Mouse (Mus musculus) kidney, embryonic 16.5 days (tissue): ENCODE measurements around the gene Trio. TPM values are rescaled to one million over a fixed set of nuclear protein-coding genes. Genes with fewer than 3 reads are reported as not detected.
"Not testable (repeated sequence)": the region's sequence is repeated elsewhere in the genome, so short reads cannot be mapped to it uniquely, and the experiment has no call there.

ENCODE experiments used
- ATAC-seq: fragments of 200-750 bp; cut with Nextera tagmentation; 2 replicates; pipeline ENCODE4 v1.8.0; 2017; ENCODE audit warnings: moderate TSS enrichment; ENCODE audit not compliant: low FRiP score, low TSS enrichment
- H3K27ac ChIP-seq: fragments of 300-500 bp; sonication (generic); 2 replicates; pipeline ENCODE4 v1.5.1; 2014; ENCODE audit warnings: low read length
- H3K27me3 ChIP-seq: fragments of 300-500 bp; sonication (generic); 2 replicates; pipeline ENCODE4 v1.6.1; 2014; ENCODE audit warnings: low read length, control low read depth, mixed read lengths; ENCODE audit not compliant: insufficient read depth
- H3K36me3 ChIP-seq: fragments of 300-500 bp; sonication (generic); 2 replicates; pipeline ENCODE4 v1.6.1; 2014; ENCODE audit warnings: low read length, control low read depth, mixed read lengths; ENCODE audit not compliant: insufficient read depth
- H3K4me1 ChIP-seq: fragments of 300-500 bp; sonication (generic); 2 replicates; pipeline ENCODE4 v1.6.1; 2014; ENCODE audit warnings: low read length, control low read depth, mixed read lengths; ENCODE audit not compliant: insufficient read depth
- H3K4me2 ChIP-seq: fragments of 300-500 bp; sonication (generic); replicated peaks from 2 replicates; pipeline ENCODE4 v1.6.1; 2014; ENCODE audit warnings: low read depth, low read length
- H3K4me3 ChIP-seq: fragments of 300-500 bp; sonication (generic); 2 replicates; pipeline ENCODE4 v1.5.1; 2014; ENCODE audit warnings: mild to moderate bottlenecking, low read length
- H3K9ac ChIP-seq: fragments of 300-500 bp; sonication (generic); replicated peaks from 2 replicates; pipeline ENCODE4 v1.6.1; 2014; ENCODE audit warnings: low read length
- H3K9me3 ChIP-seq: fragments of 300-500 bp; sonication (generic); 2 replicates; pipeline ENCODE4 v1.6.1; 2016; ENCODE audit warnings: low read length, control low read depth
- WGBS: fragments of 180-500 bp; shearing (Covaris S2); extraction: QIAGEN DNeasy Blood & Tissue Kit; methylation state at CpG from one replicate; pipeline ENCODE4 v1.1.7; 2014; 5-methylcytosine and 5-hydroxymethylcytosine counted together
- polyA plus RNA-seq: library from polyadenylated mRNA; unstranded; fragments of >200 nt; fragmentation: Nextera tagmentation; extraction: Ambion mirVana; gene quantifications from 2 replicates; pipeline ENCODE4 v1.2.1, GENCODE M21; 2015

Gene Trio
- polyA plus RNA-seq, 1 experiment from 2014 or later: 24.3 TPM

GRCm38 (mm10) chr15:27857242-27857641 is 168.4 kb downstream of the Trio start:
- no peak overlapping the region for H3K4me3 ChIP-seq
- H3K4me1 ChIP-seq: no peaks in the 10 kb centered on the region
- no peak for ATAC-seq
- no peaks in the 10 kb centered on the region for H3K27me3 ChIP-seq
- no peak overlapping the region for H3K9ac ChIP-seq
- 86% methylated on average over 7 of the region's 7 CpGs for WGBS
- no peak overlapping the region for H3K27ac ChIP-seq
- peaks cover 32% of the 10 kb centered on the region for H3K36me3 ChIP-seq
- H3K9me3 ChIP-seq: no peaks in the 10 kb centered on the region
- H3K4me2 ChIP-seq: no peak overlapping the region

GRCm38 (mm10) chr15:27856050-27856787 is 169.4 kb downstream of the Trio start:
- peak overlapping the region; percentile 58; the same call in 1 of the 2 replicates for H3K27ac ChIP-seq
- no peaks in the 10 kb centered on the region for H3K4me1 ChIP-seq
- peak overlapping the region; percentile 2; the same call in 1 of the 2 replicates for H3K4me3 ChIP-seq
- ATAC-seq: 0 out of 2 replicates have a peak, but pooled peaks have one; percentile 23
- 66% methylated on average over 29 of the region's 29 CpGs for WGBS
- peaks cover 39% of the 10 kb centered on the region for H3K36me3 ChIP-seq
- no peaks in the 10 kb centered on the region for H3K9me3 ChIP-seq
- peak overlapping the region; percentile 35; the same call in 1 of the 2 replicates for H3K9ac ChIP-seq
- no peaks in the 10 kb centered on the region for H3K27me3 ChIP-seq
- H3K4me2 ChIP-seq: peak overlapping the region; percentile 23; the same call in 1 of the 2 replicates

GRCm38 (mm10) chr15:27851312-27851711 is 174.3 kb downstream of the Trio start:
- H3K27ac ChIP-seq: no peak overlapping the region
- no peak for ATAC-seq
- no peaks in the 10 kb centered on the region for H3K9me3 ChIP-seq
- H3K4me3 ChIP-seq: no peak overlapping the region
- H3K4me2 ChIP-seq: no peak overlapping the region
- H3K27me3 ChIP-seq: no peaks in the 10 kb centered on the region
- H3K9ac ChIP-seq: no peak overlapping the region
- peaks cover 77% of the 10 kb centered on the region for H3K36me3 ChIP-seq
- H3K4me1 ChIP-seq: no peaks in the 10 kb centered on the region
- 83% methylated on average over 6 of the region's 6 CpGs for WGBS

GRCm38 (mm10) chr15:27850904-27851303 is 174.7 kb downstream of the Trio start:
- Histone ChIP-seq H3K9me3 (no peaks in the 10 kb centered on the region), H3K4me3 (no peak overlapping the region), H3K9ac (no peak overlapping the region), H3K4me1 (no peaks in the 10 kb centered on the region), H3K4me2 (no peak overlapping the region), H3K27me3 (no peaks in the 10 kb centered on the region), H3K36me3 (peaks cover 77% of the 10 kb centered on the region), H3K27ac (no peak overlapping the region)
- ATAC-seq: no peak
- WGBS: 90% methylated on average over 14 of the region's 14 CpGs

GRCm38 (mm10) chr15:27849910-27850309 is 175.7 kb downstream of the Trio start:
- Histone ChIP-seq H3K27me3 (no peaks in the 10 kb centered on the region), H3K4me3 (no peak overlapping the region), H3K4me1 (no peaks in the 10 kb centered on the region), H3K27ac (no peak overlapping the region), H3K36me3 (peaks cover 81% of the 10 kb centered on the region), H3K9me3 (no peaks in the 10 kb centered on the region), H3K4me2 (no peak overlapping the region), H3K9ac (no peak overlapping the region)
- ATAC-seq: no peak
- 87% methylated on average over 4 of the region's 4 CpGs for WGBS

- 95% methylated on average over 15 of the region's 15 CpGs for WGBS
- H3K27me3 ChIP-seq: no peaks in the 10 kb centered on the region
- H3K9me3 ChIP-seq: no peaks in the 10 kb centered on the region
- no peak overlapping the region for H3K4me3 ChIP-seq
- peaks cover 56% of the 10 kb centered on the region for H3K36me3 ChIP-seq
- H3K27ac ChIP-seq: no peak overlapping the region
- no peak for ATAC-seq
- H3K4me2 ChIP-seq: no peak overlapping the region
- H3K4me1 ChIP-seq: no peaks in the 10 kb centered on the region
- no peak overlapping the region for H3K9ac ChIP-seq
These were observed 184.0 kb downstream of the Trio start for GRCm38 (mm10) chr15:27841696-27842095.

GRCm38 (mm10) chr15:27840579-27840978 is 185.1 kb downstream of the Trio start:
- H3K4me3 ChIP-seq: no peak overlapping the region
- no peak for ATAC-seq
- no peaks in the 10 kb centered on the region for H3K4me1 ChIP-seq
- H3K27ac ChIP-seq: no peak overlapping the region
- 77% methylated on average over 8 of the region's 8 CpGs for WGBS
- no peak overlapping the region for H3K4me2 ChIP-seq
- peaks cover 51% of the 10 kb centered on the region for H3K36me3 ChIP-seq
- no peaks in the 10 kb centered on the region for H3K9me3 ChIP-seq
- H3K9ac ChIP-seq: no peak overlapping the region
- H3K27me3 ChIP-seq: no peaks in the 10 kb centered on the region

- Histone ChIP-seq H3K27ac (no peak overlapping the region), H3K4me1 (no peaks in the 10 kb centered on the region), H3K27me3 (no peaks in the 10 kb centered on the region), H3K4me2 (no peak overlapping the region), H3K9ac (no peak overlapping the region), H3K36me3 (peaks cover 52% of the 10 kb centered on the region), H3K4me3 (no peak overlapping the region), H3K9me3 (no peaks in the 10 kb centered on the region)
- ATAC-seq: peak; percentile 15; the same call in 1 of the 2 replicates
- 65% methylated on average over 5 of the region's 6 CpGs for WGBS
These were observed 185.5 kb downstream of the Trio start for GRCm38 (mm10) chr15:27840125-27840524.

GRCm38 (mm10) chr15:27831646-27832045 is 194.0 kb downstream of the Trio start:
- WGBS: 88% methylated on average over 6 of the region's 6 CpGs

GRCm38 (mm10) chr15:27827871-27828270 is 197.8 kb downstream of the Trio start:
- H3K9ac ChIP-seq, H3K4me2 ChIP-seq, H3K9me3 ChIP-seq, H3K27ac ChIP-seq, H3K4me3 ChIP-seq, ATAC-seq, H3K27me3 ChIP-seq, H3K4me1 ChIP-seq: not testable (repeated sequence)
- peaks cover 82% of the 10 kb centered on the region for H3K36me3 ChIP-seq
- 83% methylated on average over 3 of the region's 3 CpGs for WGBS

More at GRCm38 (mm10) chr15:27831646-27832045, 194.0 kb downstream of the Trio start:
- Histone ChIP-seq H3K9me3 (no peaks in the 10 kb centered on the region), H3K27me3 (no peaks in the 10 kb centered on the region), H3K9ac (no peak overlapping the region), H3K36me3 (peaks cover 68% of the 10 kb centered on the region), H3K4me2 (no peak overlapping the region), H3K4me1 (no peaks in the 10 kb centered on the region), H3K4me3 (no peak overlapping the region), H3K27ac (no peak overlapping the region)
- ATAC-seq: no peak
